Mouse (Mus musculus): ENCODE measurements around the gene Sptssa.
"Not testable (repeated sequence)": the region's sequence is repeated elsewhere in the genome, so short reads cannot be mapped to it uniquely, and the experiment has no call there.

The Sptssa gene

GRCm38 (mm10) chr12:54656396-54657171 is at the start of gene Sptssa:
Sptssa (minus strand) TSS chr12:54656573.
- DNase-seq: peak; percentile 97

GRCm38 (mm10) chr12:54699394-54699793 is 43.0 kb upstream of the Sptssa start:
- no peak for DNase-seq

GRCm38 (mm10) chr12:54697791-54698250 is 41.4 kb upstream of the Sptssa start:
- no peak for DNase-seq

- peak; percentile 36 for DNase-seq
These were observed 40.7 kb upstream of the Sptssa start for GRCm38 (mm10) chr12:54697003-54697597.

GRCm38 (mm10) chr12:54696242-54697002 is 40.0 kb upstream of the Sptssa start:
- peak; percentile 97 for DNase-seq

- peak; percentile 98 for DNase-seq
These were observed 39.3 kb upstream of the Sptssa start, which contains the start of gene Eapp for GRCm38 (mm10) chr12:54695511-54696241. Eapp (minus strand) TSS chr12:54695897.

- no peak for DNase-seq
These were observed 38.6 kb upstream of the Sptssa start for GRCm38 (mm10) chr12:54694847-54695510.

- DNase-seq: no peak
These were observed 32.7 kb upstream of the Sptssa start for GRCm38 (mm10) chr12:54689082-54689481.

GRCm38 (mm10) chr12:54683182-54683581 is 26.8 kb upstream of the Sptssa start:
- no peak for DNase-seq

- DNase-seq: no peak
These were observed 20.3 kb upstream of the Sptssa start for GRCm38 (mm10) chr12:54676709-54677108.

GRCm38 (mm10) chr12:54675396-54675795 is 19.0 kb upstream of the Sptssa start:
- no peak for DNase-seq

GRCm38 (mm10) chr12:54671262-54671661 is 14.9 kb upstream of the Sptssa start:
- no peak for DNase-seq

- no peak for DNase-seq
These were observed 11.8 kb upstream of the Sptssa start for GRCm38 (mm10) chr12:54668141-54668540.

- DNase-seq: no peak
These were observed 9.2 kb upstream of the Sptssa start for GRCm38 (mm10) chr12:54665526-54665925.

GRCm38 (mm10) chr12:54661470-54661869 is 5.1 kb upstream of the Sptssa start:
- DNase-seq: not testable (repeated sequence)

- DNase-seq: peak; percentile 37
These were observed 3.5 kb upstream of the Sptssa start for GRCm38 (mm10) chr12:54659901-54660300.

GRCm38 (mm10) chr12:54658425-54659092 is 2.2 kb upstream of the Sptssa start:
- DNase-seq: no peak

- no peak for DNase-seq
These were observed 1.6 kb upstream of the Sptssa start for GRCm38 (mm10) chr12:54657951-54658350.

- DNase-seq: no peak
These were observed 853 bp upstream of the Sptssa start for GRCm38 (mm10) chr12:54657226-54657625.

- no peak for DNase-seq
These were observed 356 bp downstream of the Sptssa start for GRCm38 (mm10) chr12:54656039-54656395.

GRCm38 (mm10) chr12:54655292-54656038 is 908 bp downstream of the Sptssa start:
- DNase-seq: no peak

Measured in lung, postnatal 10 days (tissue).